Mouse (Mus musculus): ENCODE data around the gene Nol10. TPM values are rescaled to one million over a fixed set of nuclear protein-coding genes. Genes with fewer than 3 reads are reported as not detected.
"Not testable (repeated sequence)": the region's sequence is repeated elsewhere in the genome, so short reads cannot be mapped to it uniquely, and the experiment has no call there.

Gene Nol10
- polyA plus RNA-seq, 1 experiment from 2014 or later = 14.5 TPM

- H3K27me3 ChIP-seq (replicated peaks; ENCODE audit: control insufficient read depth, insufficient read depth, low read length); H3K27ac ChIP-seq (ENCODE audit: low read length); H3K4me2 ChIP-seq (ENCODE audit: low read depth, low read length); H3K4me3 ChIP-seq (ENCODE audit: low read length); H3K36me3 ChIP-seq (ENCODE audit: control insufficient read depth, insufficient read depth, low read length); H3K9ac ChIP-seq (ENCODE audit: low read depth, low read length); H3K9me3 ChIP-seq (ENCODE audit: control insufficient read depth, low read length); ATAC-seq; H3K4me1 ChIP-seq (ENCODE audit: control insufficient read depth, insufficient read depth, low read length): not testable (repeated sequence)
- 97% methylated on average over 4 of the region's 4 CpGs for WGBS
Observed at GRCm38 (mm10) chr12:17459223-17459622, 111.0 kb downstream of the Nol10 start.

DNA sequence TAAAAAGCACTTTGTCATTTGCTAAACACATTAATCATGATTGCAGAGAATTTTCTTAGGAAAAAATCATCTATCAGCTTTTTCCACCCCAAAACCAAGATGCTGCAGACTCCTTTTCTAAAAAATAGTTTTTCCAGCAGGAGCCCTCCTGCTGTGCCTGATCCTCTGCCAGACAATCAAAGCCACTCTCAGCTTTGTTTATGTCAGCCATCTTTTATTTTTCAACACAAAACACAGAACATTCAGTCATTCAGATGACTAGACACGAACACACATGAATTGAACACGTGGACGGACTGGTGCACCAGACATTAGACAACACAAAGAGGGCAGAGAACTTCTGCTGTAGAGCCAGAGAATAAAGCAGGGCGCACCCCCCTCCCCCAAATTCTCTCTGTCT lies 115.4 kb downstream of the Nol10 start:
- no peaks in the 10 kb centered on the region; the same call in 1 of the 2 replicates for H3K9me3 ChIP-seq (ENCODE audit: control insufficient read depth, low read length)
- H3K4me1 ChIP-seq (ENCODE audit: control insufficient read depth, insufficient read depth, low read length) = no peaks in the 10 kb centered on the region
- H3K9ac ChIP-seq (ENCODE audit: low read depth, low read length) = no peak overlapping the region
- no peaks in the 10 kb centered on the region for H3K27me3 ChIP-seq (replicated peaks; ENCODE audit: control insufficient read depth, insufficient read depth, low read length)
- ATAC-seq = no peak
- 75% methylated on average over 4 of the region's 4 CpGs for WGBS
- H3K4me3 ChIP-seq (ENCODE audit: low read length) = no peak overlapping the region
- no peaks in the 10 kb centered on the region for H3K36me3 ChIP-seq (ENCODE audit: control insufficient read depth, insufficient read depth, low read length)
- no peak overlapping the region for H3K4me2 ChIP-seq (ENCODE audit: low read depth, low read length)
- H3K27ac ChIP-seq (ENCODE audit: low read length) = no peak overlapping the region

- not testable (repeated sequence) for H3K36me3 ChIP-seq (ENCODE audit: control insufficient read depth, insufficient read depth, low read length); H3K27ac ChIP-seq (ENCODE audit: low read length); H3K27me3 ChIP-seq (replicated peaks; ENCODE audit: control insufficient read depth, insufficient read depth, low read length); H3K4me3 ChIP-seq (ENCODE audit: low read length); H3K9ac ChIP-seq (ENCODE audit: low read depth, low read length); H3K9me3 ChIP-seq (ENCODE audit: control insufficient read depth, low read length); ATAC-seq; H3K4me2 ChIP-seq (ENCODE audit: low read depth, low read length); H3K4me1 ChIP-seq (ENCODE audit: control insufficient read depth, insufficient read depth, low read length)
- WGBS = 87% methylated on average over 5 of the region's 5 CpGs
Observed at GRCm38 (mm10) chr12:17464550-17464949, 116.3 kb downstream of the Nol10 start.

DNA sequence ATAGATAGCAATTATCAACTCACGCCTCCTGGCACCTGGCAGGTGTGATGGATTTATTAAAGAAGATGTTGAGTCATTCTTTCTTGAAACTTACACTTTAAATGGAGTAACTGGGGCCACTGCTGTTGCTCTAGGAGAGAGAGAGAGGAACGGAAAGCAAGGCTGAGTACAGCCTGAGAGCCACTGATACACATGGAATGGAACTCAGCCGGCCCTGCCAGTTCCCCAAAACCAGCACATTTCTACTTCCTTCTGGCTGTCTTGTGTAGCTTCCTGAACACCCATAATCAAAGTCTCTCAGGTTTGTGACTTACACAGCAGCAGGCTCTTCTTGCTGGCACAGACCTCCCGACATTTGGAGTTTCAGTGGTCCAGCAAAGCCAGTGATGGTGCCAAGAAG lies 118.5 kb downstream of the Nol10 start:
- WGBS = 86% methylated on average over 4 of the region's 4 CpGs
- Histone ChIP-seq H3K9me3 (ENCODE audit: control insufficient read depth, low read length) (no peaks in the 10 kb centered on the region), H3K4me1 (ENCODE audit: control insufficient read depth, insufficient read depth, low read length) (no peaks in the 10 kb centered on the region), H3K27me3 (replicated peaks; ENCODE audit: control insufficient read depth, insufficient read depth, low read length) (no peaks in the 10 kb centered on the region), H3K4me2 (ENCODE audit: low read depth, low read length) (no peak overlapping the region), H3K27ac (ENCODE audit: low read length) (no peak overlapping the region), H3K4me3 (ENCODE audit: low read length) (no peak overlapping the region), H3K36me3 (ENCODE audit: control insufficient read depth, insufficient read depth, low read length) (no peaks in the 10 kb centered on the region), H3K9ac (ENCODE audit: low read depth, low read length) (no peak overlapping the region)
- ATAC-seq = no peak

DNA sequence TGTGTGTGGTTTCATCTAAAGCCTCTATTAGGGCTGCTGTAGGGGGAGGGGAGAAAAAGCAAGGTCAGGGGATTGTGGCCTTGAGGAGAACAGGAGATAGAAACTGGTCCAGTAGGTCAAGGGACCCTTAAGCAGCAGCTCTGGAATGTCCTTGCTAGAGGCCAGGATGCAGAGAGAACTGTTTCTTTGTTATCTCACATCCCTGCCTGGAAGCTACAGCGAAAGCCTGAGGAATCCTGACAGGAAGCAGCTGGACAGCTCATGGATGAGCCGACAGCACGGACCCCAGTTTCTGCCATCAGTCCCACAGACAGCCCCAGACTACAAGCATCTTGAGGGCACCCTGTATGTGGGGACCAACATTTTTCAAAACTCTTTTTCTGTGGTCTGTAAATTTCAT lies 120.1 kb downstream of the Nol10 start:
- no peak overlapping the region for H3K27ac ChIP-seq (ENCODE audit: low read length)
- no peaks in the 10 kb centered on the region for H3K27me3 ChIP-seq (replicated peaks; ENCODE audit: control insufficient read depth, insufficient read depth, low read length)
- no peak overlapping the region for H3K4me3 ChIP-seq (ENCODE audit: low read length)
- no peaks in the 10 kb centered on the region for H3K4me1 ChIP-seq (ENCODE audit: control insufficient read depth, insufficient read depth, low read length)
- WGBS = 24% methylated on average over 3 of the region's 3 CpGs
- ATAC-seq = 0 out of 2 replicates have a peak, but pooled peaks have one; percentile 21
- H3K4me2 ChIP-seq (ENCODE audit: low read depth, low read length) = no peak overlapping the region
- H3K36me3 ChIP-seq (ENCODE audit: control insufficient read depth, insufficient read depth, low read length) = no peaks in the 10 kb centered on the region
- H3K9ac ChIP-seq (ENCODE audit: low read depth, low read length) = no peak overlapping the region
- no peaks in the 10 kb centered on the region for H3K9me3 ChIP-seq (ENCODE audit: control insufficient read depth, low read length)

- Histone ChIP-seq H3K9me3 (ENCODE audit: control insufficient read depth, low read length) (no peaks in the 10 kb centered on the region), H3K36me3 (ENCODE audit: control insufficient read depth, insufficient read depth, low read length) (no peaks in the 10 kb centered on the region), H3K27me3 (replicated peaks; ENCODE audit: control insufficient read depth, insufficient read depth, low read length) (no peaks in the 10 kb centered on the region), H3K4me1 (ENCODE audit: control insufficient read depth, insufficient read depth, low read length) (no peaks in the 10 kb centered on the region), H3K27ac (ENCODE audit: low read length) (no peak overlapping the region), H3K4me2 (ENCODE audit: low read depth, low read length) (no peak overlapping the region), H3K4me3 (ENCODE audit: low read length) (no peak overlapping the region), H3K9ac (ENCODE audit: low read depth, low read length) (no peak overlapping the region; the same call in 1 of the 2 replicates)
- 53% methylated on average over 7 of the region's 7 CpGs for WGBS
- ATAC-seq = peak; percentile 69
Observed at GRCm38 (mm10) chr12:17469869-17470268, 121.6 kb downstream of the Nol10 start.

GRCm38 (mm10) chr12:17470528-17470927 lies 122.3 kb downstream of the Nol10 start:
- not testable (repeated sequence) for H3K4me3 ChIP-seq (ENCODE audit: low read length); H3K4me1 ChIP-seq (ENCODE audit: control insufficient read depth, insufficient read depth, low read length)

GRCm38 (mm10) chr12:17471405-17471804 lies 123.1 kb downstream of the Nol10 start:
- no peak overlapping the region for H3K4me3 ChIP-seq (ENCODE audit: low read length)
- ATAC-seq = no peak
- no peak overlapping the region for H3K27ac ChIP-seq (ENCODE audit: low read length)
- H3K27me3 ChIP-seq (replicated peaks; ENCODE audit: control insufficient read depth, insufficient read depth, low read length) = no peaks in the 10 kb centered on the region
- H3K9me3 ChIP-seq (ENCODE audit: control insufficient read depth, low read length) = no peaks in the 10 kb centered on the region
- H3K9ac ChIP-seq (ENCODE audit: low read depth, low read length) = no peak overlapping the region
- no peaks in the 10 kb centered on the region for H3K36me3 ChIP-seq (ENCODE audit: control insufficient read depth, insufficient read depth, low read length)
- H3K4me1 ChIP-seq (ENCODE audit: control insufficient read depth, insufficient read depth, low read length) = no peaks in the 10 kb centered on the region
- WGBS = 91% methylated on average over 1 of the region's 1 CpGs
- H3K4me2 ChIP-seq (ENCODE audit: low read depth, low read length) = no peak overlapping the region

More at GRCm38 (mm10) chr12:17470528-17470927, 122.3 kb downstream of the Nol10 start:
- ATAC-seq; H3K27me3 ChIP-seq (replicated peaks; ENCODE audit: control insufficient read depth, insufficient read depth, low read length); H3K36me3 ChIP-seq (ENCODE audit: control insufficient read depth, insufficient read depth, low read length); H3K9me3 ChIP-seq (ENCODE audit: control insufficient read depth, low read length); H3K27ac ChIP-seq (ENCODE audit: low read length); H3K9ac ChIP-seq (ENCODE audit: low read depth, low read length); H3K4me2 ChIP-seq (ENCODE audit: low read depth, low read length): not testable (repeated sequence)

DNA sequence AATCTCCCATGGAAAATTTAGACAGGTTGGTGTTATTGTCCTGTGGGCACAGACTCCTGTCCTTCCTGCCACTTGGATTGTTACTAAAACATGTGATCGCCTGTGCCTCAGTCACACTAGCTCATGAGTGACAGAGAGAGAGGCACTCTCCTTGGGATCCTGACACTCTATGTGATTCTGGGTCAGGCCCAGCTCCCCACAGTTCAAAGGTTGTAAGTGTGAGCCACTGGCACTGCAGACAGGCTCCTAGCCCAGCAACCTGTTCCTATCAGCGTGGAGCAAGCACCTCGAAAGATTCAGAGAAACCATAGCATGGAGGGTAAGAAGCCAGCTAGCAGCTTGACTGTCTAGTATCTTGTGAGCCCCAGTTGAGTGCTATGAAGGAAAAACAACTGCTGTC lies 124.9 kb downstream of the Nol10 start:
- Histone ChIP-seq H3K9ac (ENCODE audit: low read depth, low read length) (no peak overlapping the region), H3K9me3 (ENCODE audit: control insufficient read depth, low read length) (no peaks in the 10 kb centered on the region), H3K4me3 (ENCODE audit: low read length) (no peak overlapping the region), H3K27me3 (replicated peaks; ENCODE audit: control insufficient read depth, insufficient read depth, low read length) (no peaks in the 10 kb centered on the region), H3K4me1 (ENCODE audit: control insufficient read depth, insufficient read depth, low read length) (no peaks in the 10 kb centered on the region), H3K4me2 (ENCODE audit: low read depth, low read length) (no peak overlapping the region), H3K27ac (ENCODE audit: low read length) (no peak overlapping the region), H3K36me3 (ENCODE audit: control insufficient read depth, insufficient read depth, low read length) (no peaks in the 10 kb centered on the region)
- WGBS = 93% methylated on average over 3 of the region's 3 CpGs
- no peak for ATAC-seq

DNA sequence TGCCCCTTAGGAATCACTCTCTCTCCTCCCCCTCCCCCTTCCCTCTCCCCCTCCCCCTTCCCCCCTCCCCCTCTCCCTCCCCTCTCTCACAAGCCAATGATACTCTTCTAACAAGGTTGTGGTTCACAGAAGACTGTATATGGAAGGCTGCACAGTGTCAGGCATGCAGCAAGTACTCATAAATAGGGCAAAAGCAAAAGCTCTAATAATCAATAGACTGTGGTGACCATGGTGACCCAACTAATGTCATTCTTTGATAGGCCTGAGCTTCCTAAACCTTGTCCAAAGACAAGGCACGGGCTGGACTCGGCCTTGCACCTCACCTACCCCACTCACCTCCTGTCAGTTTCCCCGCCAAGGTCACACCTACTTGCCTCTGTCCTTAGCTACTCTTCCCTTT lies 125.6 kb downstream of the Nol10 start:
- Histone ChIP-seq H3K9me3 (ENCODE audit: control insufficient read depth, low read length) (no peaks in the 10 kb centered on the region), H3K27me3 (replicated peaks; ENCODE audit: control insufficient read depth, insufficient read depth, low read length) (no peaks in the 10 kb centered on the region), H3K27ac (ENCODE audit: low read length) (no peak overlapping the region), H3K4me2 (ENCODE audit: low read depth, low read length) (no peak overlapping the region), H3K4me1 (ENCODE audit: control insufficient read depth, insufficient read depth, low read length) (no peaks in the 10 kb centered on the region), H3K36me3 (ENCODE audit: control insufficient read depth, insufficient read depth, low read length) (no peaks in the 10 kb centered on the region), H3K4me3 (ENCODE audit: low read length) (no peak overlapping the region), H3K9ac (ENCODE audit: low read depth, low read length) (no peak overlapping the region)
- ATAC-seq = no peak
- 91% methylated on average over 3 of the region's 3 CpGs for WGBS

Data from intestine, embryonic 16.5 days (tissue).